Mouse (Mus musculus) heart, embryonic 10.5 days (tissue): ENCODE data around the gene Schip1. TPM values are rescaled to one million over a fixed set of nuclear protein-coding genes. Genes with fewer than 3 reads are reported as not detected.

Source experiments
- DNase-seq: peaks from one replicate; pipeline ENCODE4 v3.0.0-alpha.2; 2017; ENCODE audit warnings: low spot score
- H3K27ac ChIP-seq: fragments of 300-500 bp; sonication (generic); 2 replicates; pipeline ENCODE4 v1.5.1; 2016; ENCODE audit warnings: mild to moderate bottlenecking
- H3K27me3 ChIP-seq: fragments of 300-500 bp; sonication (generic); 2 replicates; pipeline ENCODE4 v1.6.1; 2016; ENCODE audit warnings: mild to moderate bottlenecking; ENCODE audit not compliant: poor library complexity, insufficient read depth, severe bottlenecking
- H3K36me3 ChIP-seq: fragments of 300-500 bp; sonication (generic); 2 replicates; pipeline ENCODE4 v1.6.1; 2016; ENCODE audit warnings: mild to moderate bottlenecking, moderate library complexity
- H3K4me1 ChIP-seq: fragments of 300-500 bp; sonication (generic); 2 replicates; pipeline ENCODE4 v1.6.1; 2016; ENCODE audit warnings: mild to moderate bottlenecking
- H3K4me3 ChIP-seq: fragments of 300-500 bp; sonication (generic); 2 replicates; pipeline ENCODE4 v1.5.1; 2016; ENCODE audit warnings: mild to moderate bottlenecking, moderate library complexity
- H3K9me3 ChIP-seq: fragments of 300-500 bp; sonication (generic); 2 replicates; pipeline ENCODE4 v1.6.1; 2016; ENCODE audit warnings: mild to moderate bottlenecking, moderate library complexity
- WGBS: fragments of 180-500 bp; shearing (Covaris S2); methylation state at CpG from one replicate; pipeline ENCODE4 v1.1.7; 2016; 5-methylcytosine and 5-hydroxymethylcytosine counted together
- polyA plus RNA-seq: library from polyadenylated mRNA; unstranded; fragments of >200 nt; fragmentation: Nextera tagmentation; extraction: Ambion mirVana; gene quantifications from 2 replicates; pipeline ENCODE4 v1.2.1, GENCODE M21; 2016

Schip1 gene
- polyA plus RNA-seq, 1 experiment from 2014 or later = 71.0 TPM

DNA sequence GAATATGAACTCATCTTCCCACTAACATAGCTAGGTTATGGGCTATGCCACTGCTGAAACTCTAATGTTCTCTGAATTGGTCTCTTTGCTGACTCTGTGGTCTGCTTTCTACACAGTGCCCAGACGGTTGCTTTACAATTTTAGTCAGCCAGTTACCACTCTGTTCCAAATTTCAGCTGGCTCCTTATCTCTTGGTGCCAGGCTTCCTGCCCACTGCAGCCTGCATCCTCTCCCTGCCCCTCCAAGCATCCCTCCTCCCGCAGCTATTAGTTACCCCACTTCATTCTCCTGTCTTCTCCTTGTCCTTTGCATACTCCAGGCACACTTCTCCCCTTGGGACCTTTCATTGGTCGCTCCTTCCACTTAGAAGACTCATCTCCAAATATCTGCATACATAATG lies 96.2 kb downstream of the Schip1 start:
- DNase-seq = no peak
- H3K36me3 ChIP-seq = no peaks in the 10 kb centered on the region
- no peaks in the 10 kb centered on the region for H3K4me1 ChIP-seq
- H3K9me3 ChIP-seq = no peaks in the 10 kb centered on the region
- no peaks in the 10 kb centered on the region for H3K27me3 ChIP-seq
- 51% methylated on average over 3 of the region's 3 CpGs for WGBS
- H3K27ac ChIP-seq = no peak overlapping the region
- H3K4me3 ChIP-seq = no peak overlapping the region

- Histone ChIP-seq H3K9me3 (no peaks in the 10 kb centered on the region), H3K27ac (no peak overlapping the region), H3K36me3 (no peaks in the 10 kb centered on the region), H3K4me3 (no peak overlapping the region), H3K4me1 (no peaks in the 10 kb centered on the region), H3K27me3 (no peaks in the 10 kb centered on the region)
- no peak for DNase-seq
- 88% methylated on average over 1 of the region's 1 CpGs for WGBS
Observed at GRCm38 (mm10) chr3:68178248-68178647, 113.6 kb downstream of the Schip1 start.

- Histone ChIP-seq H3K36me3 (no peaks in the 10 kb centered on the region), H3K4me1 (no peaks in the 10 kb centered on the region), H3K27ac (no peak overlapping the region), H3K4me3 (no peak overlapping the region), H3K27me3 (no peaks in the 10 kb centered on the region), H3K9me3 (no peaks in the 10 kb centered on the region)
- 59% methylated on average over 8 of the region's 8 CpGs for WGBS
- DNase-seq = no peak
Observed at GRCm38 (mm10) chr3:68187471-68187870, 122.9 kb downstream of the Schip1 start.

DNA sequence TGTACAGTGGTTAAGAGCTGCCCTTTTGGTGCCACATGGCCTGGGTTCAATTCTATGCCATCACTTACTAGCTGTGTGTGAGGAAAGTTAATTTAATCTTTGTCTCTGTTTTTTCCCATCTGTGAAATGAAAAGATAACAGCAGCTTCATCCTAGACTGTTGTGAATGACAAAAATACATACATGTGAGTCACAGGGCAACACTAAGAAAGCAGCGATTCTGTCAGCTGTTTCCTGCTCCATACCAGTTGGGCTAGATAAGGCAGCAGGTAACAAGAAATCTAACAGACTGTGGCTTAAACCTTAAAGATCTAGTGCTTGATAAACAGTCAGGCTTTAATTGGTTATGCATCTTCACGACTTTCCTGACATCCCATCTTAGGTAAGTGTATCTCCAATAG lies 124.5 kb downstream of the Schip1 start:
- no peaks in the 10 kb centered on the region for H3K4me1 ChIP-seq
- H3K27ac ChIP-seq = no peak overlapping the region
- WGBS = 72% methylated on average over 2 of the region's 2 CpGs
- H3K36me3 ChIP-seq = no peaks in the 10 kb centered on the region
- H3K9me3 ChIP-seq = no peaks in the 10 kb centered on the region
- H3K4me3 ChIP-seq = no peak overlapping the region
- DNase-seq = no peak
- no peaks in the 10 kb centered on the region for H3K27me3 ChIP-seq

DNA sequence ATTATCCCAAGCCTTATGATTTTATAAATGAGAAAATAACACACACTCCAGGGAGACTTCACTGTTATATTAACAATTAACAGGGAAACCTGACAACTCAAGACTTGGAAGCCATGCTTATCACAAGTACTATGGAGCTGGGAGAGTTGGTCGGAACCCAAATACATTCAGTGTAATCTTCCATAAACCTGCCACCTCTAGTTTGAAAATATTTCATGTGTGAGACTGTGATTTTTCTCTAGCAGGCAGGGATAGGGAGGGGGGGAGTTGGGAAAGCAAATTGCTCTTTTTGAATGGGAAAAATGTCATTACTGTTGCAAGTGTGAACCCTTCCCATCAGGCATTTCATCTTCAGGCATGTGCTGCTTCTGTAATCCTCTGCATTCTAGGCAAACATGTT lies 132.3 kb downstream of the Schip1 start:
- Histone ChIP-seq H3K9me3 (no peaks in the 10 kb centered on the region), H3K4me1 (no peaks in the 10 kb centered on the region), H3K27ac (no peak overlapping the region), H3K4me3 (no peak overlapping the region), H3K36me3 (no peaks in the 10 kb centered on the region), H3K27me3 (no peaks in the 10 kb centered on the region)
- 88% methylated on average over 1 of the region's 1 CpGs for WGBS
- DNase-seq = no peak

GRCm38 (mm10) chr3:68201214-68201613 lies 136.6 kb downstream of the Schip1 start:
- H3K4me1 ChIP-seq = no peaks in the 10 kb centered on the region
- no peak overlapping the region for H3K27ac ChIP-seq
- H3K36me3 ChIP-seq = no peaks in the 10 kb centered on the region
- no peaks in the 10 kb centered on the region for H3K27me3 ChIP-seq
- DNase-seq = no peak
- no peaks in the 10 kb centered on the region for H3K9me3 ChIP-seq
- 33% methylated on average over 1 of the region's 1 CpGs for WGBS
- no peak overlapping the region for H3K4me3 ChIP-seq

- no peak for DNase-seq
- H3K4me1 ChIP-seq = no peaks in the 10 kb centered on the region
- no peaks in the 10 kb centered on the region for H3K9me3 ChIP-seq
- no peaks in the 10 kb centered on the region for H3K36me3 ChIP-seq
- no peak overlapping the region for H3K27ac ChIP-seq
- H3K27me3 ChIP-seq = no peaks in the 10 kb centered on the region
- H3K4me3 ChIP-seq = no peak overlapping the region
- 59% methylated on average over 4 of the region's 4 CpGs for WGBS
Observed at GRCm38 (mm10) chr3:68202162-68202902, 137.7 kb downstream of the Schip1 start.

DNA sequence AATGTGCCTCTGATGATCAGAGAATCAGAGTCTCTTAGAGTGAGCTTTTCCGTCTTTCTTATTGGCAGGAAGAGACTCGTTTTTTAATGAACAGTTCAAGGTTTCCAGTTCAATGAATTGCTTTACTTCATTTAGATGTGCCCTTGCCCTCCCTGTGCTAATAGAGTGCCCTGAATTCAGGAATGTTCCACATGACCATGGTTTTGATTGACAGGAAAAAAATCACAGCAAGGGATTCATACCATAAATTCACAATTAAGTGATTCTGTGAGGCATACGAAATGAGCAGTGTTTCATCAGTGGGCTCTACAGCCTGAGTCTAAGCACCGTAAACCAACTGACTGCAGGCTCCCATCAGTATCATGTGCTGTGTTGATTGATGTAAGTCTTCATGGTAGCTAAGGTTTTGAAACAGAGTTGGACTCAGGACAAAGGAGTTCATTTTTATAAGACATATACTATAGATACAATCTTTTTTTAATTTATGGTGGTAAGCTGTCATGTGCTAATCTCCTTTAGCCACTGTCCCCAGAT lies 139.4 kb downstream of the Schip1 start:
- no peak overlapping the region for H3K4me3 ChIP-seq
- no peaks in the 10 kb centered on the region for H3K9me3 ChIP-seq
- 75% methylated on average over 4 of the region's 4 CpGs for WGBS
- H3K27me3 ChIP-seq = no peaks in the 10 kb centered on the region
- no peaks in the 10 kb centered on the region for H3K4me1 ChIP-seq
- DNase-seq = no peak
- H3K36me3 ChIP-seq = no peaks in the 10 kb centered on the region
- no peak overlapping the region for H3K27ac ChIP-seq

DNA sequence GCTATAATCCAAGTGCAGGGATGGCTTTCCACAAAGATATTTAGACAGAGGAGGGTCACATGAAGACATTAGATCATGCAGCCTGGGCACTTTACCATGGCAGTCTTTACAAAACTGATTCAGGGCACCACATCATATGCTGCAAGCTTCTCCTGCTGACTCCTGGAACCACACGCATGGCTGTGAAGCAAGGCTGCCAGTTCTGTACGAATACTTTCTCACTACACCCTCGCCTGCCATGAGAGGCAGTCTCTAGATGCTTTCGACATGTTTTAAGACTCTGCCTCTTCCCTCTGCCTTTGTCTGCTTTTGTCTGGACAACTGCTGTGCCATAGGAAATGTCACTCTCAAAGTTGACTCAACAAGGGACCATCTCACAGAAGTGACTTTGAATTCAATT lies 145.8 kb downstream of the Schip1 start:
- no peak for DNase-seq
- no peak overlapping the region for H3K27ac ChIP-seq
- H3K4me3 ChIP-seq = no peak overlapping the region
- no peaks in the 10 kb centered on the region for H3K27me3 ChIP-seq
- H3K4me1 ChIP-seq = no peaks in the 10 kb centered on the region
- H3K36me3 ChIP-seq = no peaks in the 10 kb centered on the region
- no peaks in the 10 kb centered on the region for H3K9me3 ChIP-seq
- 79% methylated on average over 4 of the region's 4 CpGs for WGBS

GRCm38 (mm10) chr3:68221452-68221851 lies 156.8 kb downstream of the Schip1 start:
- no peaks in the 10 kb centered on the region for H3K36me3 ChIP-seq
- H3K4me3 ChIP-seq = no peak overlapping the region
- H3K4me1 ChIP-seq = no peaks in the 10 kb centered on the region
- no peak overlapping the region for H3K27ac ChIP-seq
- no peaks in the 10 kb centered on the region for H3K27me3 ChIP-seq
- H3K9me3 ChIP-seq = no peaks in the 10 kb centered on the region
- WGBS = 87% methylated on average over 3 of the region's 3 CpGs
- no peak for DNase-seq

DNA sequence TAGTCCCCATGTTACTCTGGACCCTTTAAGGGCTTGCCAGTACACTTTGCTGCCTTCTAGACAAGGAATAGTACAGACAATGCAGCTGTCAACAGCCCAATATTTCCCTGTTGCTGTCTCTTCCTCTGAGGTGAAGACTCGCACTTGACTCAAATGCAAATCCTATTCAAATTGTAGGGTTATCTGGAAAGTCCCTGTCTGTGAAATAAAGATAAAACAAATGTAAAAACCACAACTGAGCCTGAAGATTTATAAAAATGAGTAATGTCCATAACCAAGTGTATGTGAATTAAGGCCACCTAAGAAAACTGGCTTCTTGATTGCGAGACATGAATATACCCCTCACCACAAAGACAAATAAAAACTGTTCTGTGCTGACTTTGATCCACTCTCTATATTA lies 175.3 kb downstream of the Schip1 start:
- no peaks in the 10 kb centered on the region for H3K27me3 ChIP-seq
- H3K4me3 ChIP-seq = no peak overlapping the region
- no peak for DNase-seq
- no peak overlapping the region for H3K27ac ChIP-seq
- 74% methylated on average over 2 of the region's 2 CpGs for WGBS
- no peaks in the 10 kb centered on the region for H3K4me1 ChIP-seq
- H3K36me3 ChIP-seq = no peaks in the 10 kb centered on the region
- no peaks in the 10 kb centered on the region for H3K9me3 ChIP-seq

- no peaks in the 10 kb centered on the region for H3K4me1 ChIP-seq
- DNase-seq = no peak
- no peaks in the 10 kb centered on the region for H3K36me3 ChIP-seq
- no peak overlapping the region for H3K27ac ChIP-seq
- WGBS = 67% methylated on average over 3 of the region's 3 CpGs
- H3K9me3 ChIP-seq = no peaks in the 10 kb centered on the region
- H3K27me3 ChIP-seq = no peaks in the 10 kb centered on the region
- no peak overlapping the region for H3K4me3 ChIP-seq
Observed at GRCm38 (mm10) chr3:68243239-68243638, 178.6 kb downstream of the Schip1 start.

GRCm38 (mm10) chr3:68246154-68246553 lies 181.6 kb downstream of the Schip1 start:
- no peak for DNase-seq
- no peaks in the 10 kb centered on the region for H3K4me1 ChIP-seq
- 85% methylated on average over 4 of the region's 4 CpGs for WGBS
- no peaks in the 10 kb centered on the region for H3K27me3 ChIP-seq
- H3K27ac ChIP-seq = no peak overlapping the region
- H3K9me3 ChIP-seq = no peaks in the 10 kb centered on the region
- H3K4me3 ChIP-seq = no peak overlapping the region
- H3K36me3 ChIP-seq = no peaks in the 10 kb centered on the region

DNA sequence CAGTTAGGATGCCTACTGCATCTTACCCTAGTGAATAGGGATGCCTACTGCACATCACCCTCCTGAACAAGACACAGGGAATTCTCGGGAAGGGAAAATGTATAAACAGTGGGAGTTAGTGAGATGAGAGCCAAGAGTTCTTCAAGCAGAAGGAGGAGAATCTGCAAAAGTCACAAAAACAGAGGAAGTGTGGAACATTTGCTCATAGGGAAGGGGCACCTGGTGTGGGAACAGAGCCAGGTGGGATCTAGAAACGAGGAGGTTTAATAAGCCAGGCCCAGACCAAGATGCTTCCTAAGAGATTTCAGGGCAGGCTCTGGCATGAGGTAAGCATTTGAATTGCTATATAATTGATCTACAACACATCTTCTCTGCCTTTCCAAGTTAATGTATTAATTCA lies 186.0 kb downstream of the Schip1 start:
- Histone ChIP-seq H3K9me3 (no peaks in the 10 kb centered on the region), H3K4me3 (no peak overlapping the region), H3K27me3 (no peaks in the 10 kb centered on the region), H3K36me3 (no peaks in the 10 kb centered on the region), H3K4me1 (no peaks in the 10 kb centered on the region), H3K27ac (no peak overlapping the region)
- 72% methylated on average over 2 of the region's 2 CpGs for WGBS
- DNase-seq = no peak
